Mouse (Mus musculus) kidney, postnatal 14 days (tissue): ENCODE results near the gene Chrnb1.

Source experiments
- DNase-seq: peaks from one replicate; pipeline ENCODE4 v3.0.0; 2022; ENCODE audit warnings: mixed read lengths

Chrnb1 gene

DNA sequence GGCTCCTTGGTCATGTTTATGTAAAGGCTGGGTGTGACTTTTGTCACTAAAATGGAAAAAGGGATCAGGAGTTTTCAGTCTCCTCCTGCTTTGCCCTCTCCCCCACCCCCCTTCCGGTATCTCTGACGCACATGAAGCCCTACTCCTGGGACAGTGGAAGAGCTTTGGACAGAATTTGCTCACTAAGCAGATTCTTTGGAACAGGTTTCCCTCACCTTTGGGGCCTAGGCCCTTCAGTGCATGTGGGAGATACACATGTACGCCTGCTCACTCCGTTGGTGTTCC, 28.2 kb downstream of the Chrnb1 start:
- no peak for DNase-seq

DNA sequence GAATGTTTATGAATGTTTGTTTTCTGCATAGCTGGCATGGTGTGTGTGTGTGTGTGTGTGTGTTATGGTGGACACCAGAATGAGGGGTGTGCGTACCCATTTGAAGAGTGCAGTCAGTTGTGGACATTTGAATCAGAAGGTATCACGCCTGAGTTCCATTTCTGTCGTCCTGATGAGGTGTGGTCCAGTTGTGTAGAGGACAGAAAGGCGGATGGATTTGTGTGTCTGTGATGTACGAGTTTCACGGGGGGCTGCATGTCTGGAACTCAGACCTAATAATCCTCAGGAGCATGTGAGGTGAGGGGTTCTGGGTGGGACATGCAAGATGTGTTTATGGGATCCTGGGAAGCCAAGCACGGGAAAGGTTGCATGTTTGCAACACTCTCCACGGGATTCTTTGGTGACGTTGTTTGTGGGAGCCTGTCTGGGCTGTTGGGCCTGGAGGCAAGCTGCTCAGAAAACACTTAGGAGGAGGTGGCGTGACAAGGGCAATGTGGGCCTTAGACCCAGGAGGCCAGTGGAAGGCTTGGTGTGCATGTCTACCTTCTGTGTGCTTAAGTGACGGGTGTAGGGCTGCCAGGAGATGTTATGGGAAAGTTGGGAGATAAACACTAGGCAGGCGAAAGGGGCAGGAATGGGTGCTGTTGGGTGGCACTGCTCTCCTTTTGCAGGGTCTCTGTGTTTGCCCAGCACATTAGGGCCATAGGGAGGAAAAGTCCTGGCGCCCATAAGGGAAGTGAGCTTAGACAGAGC, 28.7 kb downstream of the Chrnb1 start:
- DNase-seq: no peak

- peak; percentile 82 for DNase-seq
Observed at GRCm38 (mm10) chr11:69766126-69766609, 29.6 kb downstream of the Chrnb1 start.

- DNase-seq: peak; percentile 71
Observed at GRCm38 (mm10) chr11:69765221-69766125, 30.3 kb downstream of the Chrnb1 start, which contains the start of gene Zbtb4. Gene Zbtb4 (plus strand): TSS chr11:69765912.

- DNase-seq: no peak
Observed at GRCm38 (mm10) chr11:69763551-69763950, 32.2 kb downstream of the Chrnb1 start.

DNA sequence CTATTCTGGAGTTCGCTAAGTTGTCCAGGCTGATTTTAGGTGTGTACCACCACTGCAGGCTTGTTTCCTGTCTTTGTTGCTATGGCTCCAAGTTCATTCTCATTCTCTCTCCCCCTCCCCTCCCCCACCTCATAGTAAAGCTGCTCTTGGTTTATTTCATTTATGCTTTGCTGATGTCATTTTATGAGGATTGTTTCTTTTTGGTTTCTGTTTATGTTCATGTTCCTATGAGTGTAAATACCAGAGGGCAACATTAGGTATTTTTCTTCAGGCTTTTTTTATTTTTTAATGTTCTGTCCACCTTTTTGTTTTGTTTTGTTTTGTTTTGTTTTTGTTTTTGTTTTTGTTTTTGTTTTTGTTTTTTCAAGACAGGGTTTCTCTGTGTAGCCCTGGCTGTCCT, 33.9 kb downstream of the Chrnb1 start, which contains the start of gene Slc35g3:
TSS of gene Slc35g3 (minus strand) at position 101 of the 400 bp plus-strand sequence.
- no peak for DNase-seq

DNA sequence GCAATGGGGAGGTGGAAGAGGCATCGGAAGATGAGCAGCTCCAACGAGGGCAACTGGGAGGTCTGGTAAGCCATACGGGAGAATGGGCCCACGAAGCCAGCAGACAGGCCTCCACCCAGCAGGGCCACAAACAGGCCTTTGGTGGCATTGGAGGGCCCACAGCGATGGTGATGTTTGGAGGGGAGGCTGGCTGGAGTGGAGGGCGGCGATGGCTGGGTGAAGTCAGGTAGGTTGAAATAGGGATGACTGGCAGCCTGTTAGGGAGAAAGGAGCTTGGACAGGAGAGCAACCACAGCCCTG, 34.9 kb downstream of the Chrnb1 start:
- DNase-seq: no peak

- DNase-seq: no peak
Observed at GRCm38 (mm10) chr11:69760160-69760900, 35.4 kb downstream of the Chrnb1 start.

GRCm38 (mm10) chr11:69758971-69759721, 36.6 kb downstream of the Chrnb1 start:
- peak; percentile 93 for DNase-seq

DNA sequence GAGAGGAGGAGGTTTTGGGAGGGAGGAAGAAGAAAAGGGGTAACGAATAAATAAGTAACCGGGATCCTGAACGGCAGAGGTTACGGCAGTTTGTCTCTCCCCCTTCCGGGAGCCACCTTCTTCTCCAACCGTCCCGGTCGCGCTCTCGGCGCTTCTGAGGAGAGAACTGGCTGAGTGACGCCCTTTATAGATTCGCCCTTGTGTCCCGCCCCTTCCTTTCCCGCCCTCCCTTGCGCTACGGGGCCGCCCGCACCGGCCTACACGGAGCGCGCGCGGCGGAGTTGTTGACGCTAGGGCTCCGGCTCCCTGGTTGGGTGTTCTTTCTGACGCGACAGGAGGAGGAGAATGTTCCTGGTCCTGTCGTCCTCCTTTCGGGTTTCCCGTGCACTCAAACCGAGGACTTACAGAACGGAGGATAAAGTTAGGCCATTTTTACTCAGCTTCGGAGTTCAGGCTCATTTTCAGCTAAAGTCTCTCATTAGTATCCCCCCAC, 37.2 kb downstream of the Chrnb1 start, which contains the start of gene Polr2a:
TSS of gene Polr2a (minus strand) at position 160 of the 493 bp plus-strand sequence.
- DNase-seq: peak; percentile 98

- peak; percentile 98 for DNase-seq
Observed at GRCm38 (mm10) chr11:69758090-69758456, 37.7 kb downstream of the Chrnb1 start.

DNA sequence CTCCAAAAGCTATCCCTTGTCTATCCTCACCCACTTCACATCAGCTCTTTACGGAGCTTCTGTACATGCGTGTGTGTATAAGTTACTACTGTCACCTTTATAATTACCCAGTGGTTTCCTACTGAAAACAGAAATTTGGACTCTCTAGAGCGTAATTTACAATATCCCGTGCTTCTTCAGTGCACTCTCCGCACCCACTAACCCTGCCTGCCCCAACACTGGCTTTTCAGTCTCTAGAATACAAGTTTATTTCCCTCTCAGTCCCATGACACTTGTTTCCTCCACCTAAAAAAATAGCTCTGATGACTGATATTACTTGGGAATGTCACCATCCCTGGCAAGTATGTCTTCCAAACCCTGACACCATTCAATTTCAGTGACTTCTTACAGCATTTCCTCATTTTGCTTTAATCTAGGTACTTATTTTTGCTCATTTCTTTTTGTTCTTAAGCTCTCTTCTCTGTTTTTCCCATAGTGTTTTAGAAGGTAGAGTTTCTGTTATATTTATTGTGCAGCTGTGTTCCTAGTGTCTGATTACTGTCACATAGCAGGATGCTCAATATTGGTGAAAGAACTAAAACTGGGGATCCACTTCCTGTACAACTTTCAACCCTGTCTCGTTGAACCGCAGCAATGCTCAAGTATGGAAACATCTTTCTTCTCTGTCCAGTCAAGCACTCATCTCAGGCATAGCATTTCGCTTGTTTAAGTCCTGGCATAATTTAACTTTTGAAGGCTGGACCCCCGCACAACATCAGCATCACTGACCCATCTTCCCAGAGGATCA, 38.2 kb downstream of the Chrnb1 start:
- no peak for DNase-seq

GRCm38 (mm10) chr11:69754701-69755100, 41.0 kb downstream of the Chrnb1 start:
- DNase-seq: peak; percentile 50

- DNase-seq: no peak
Observed at GRCm38 (mm10) chr11:69754233-69754632, 41.5 kb downstream of the Chrnb1 start.

- no peak for DNase-seq
Observed at GRCm38 (mm10) chr11:69752686-69753085, 43.1 kb downstream of the Chrnb1 start.

DNA sequence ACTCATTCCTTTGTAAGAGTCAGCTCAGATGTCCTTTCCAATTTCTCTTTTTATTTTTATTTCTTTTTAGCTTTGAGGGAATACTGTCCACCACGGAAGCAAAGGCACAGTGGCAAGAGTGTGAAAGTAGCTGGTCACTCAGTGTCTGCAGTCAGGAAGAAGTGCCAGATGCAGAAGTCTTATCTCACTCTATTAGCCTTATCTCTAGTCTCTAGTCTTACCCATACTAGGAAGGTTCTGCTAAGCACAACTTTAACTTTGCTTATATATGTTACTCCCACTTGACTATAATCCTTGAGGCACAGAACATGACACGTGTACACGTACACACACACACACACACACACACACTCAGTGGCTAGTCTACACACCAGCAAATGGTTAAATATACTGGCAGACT, 44.1 kb downstream of the Chrnb1 start:
- no peak for DNase-seq
